Mouse (Mus musculus) Patski (cell line): Measurements from ENCODE around the gene Asic2. TPM values are rescaled to one million over a fixed set of nuclear protein-coding genes. Genes with fewer than 3 reads are reported as not detected.

Experiments
- ATAC-seq: fragments of 100-300 bp; one replicate; pipeline ENCODE4 v1.8.0; 2021
- CTCF ChIA-PET: fragments of 350-600 bp; sonication (Branson Sonifier 250); formaldehyde crosslinking; loops from one replicate; lab custom pipeline; 2022; ENCODE audit warnings: inconsistent platforms; lab: Charles Lee
- POLR2A ChIA-PET: fragments of 350-600 bp; sonication (Branson Sonifier 250); formaldehyde crosslinking; loops from one replicate; lab custom pipeline; 2022; ENCODE audit warnings: antibody characterized with exemption, inconsistent platforms; lab: Charles Lee
- DNase-seq: peaks from one replicate; pipeline ENCODE4 v3.0.0-alpha.2; 2011; ENCODE audit warnings: low read depth, low spot score
- H3K27me3 ChIP-seq: fragments of 371-371 bp; one replicate; pipeline ENCODE4 v1.5.1; 2021
- CTCF ChIP-seq: fragments of 100-300 bp; IDR thresholded peaks from one replicate; pipeline ENCODE4 v1.5.1; 2021
- in situ Hi-C: fragments of 300-500 bp; cut with MboI; formaldehyde crosslinking; loops from 3 replicates; pipeline ENCODE4 v1.11.1; 2018; ENCODE audit warnings: low pct_unique_long_range_greater_than_20kb, mixed read lengths
- polyA plus RNA-seq: library from polyadenylated mRNA; unstranded; gene quantifications from one replicate; pipeline ENCODE4 v1.2.3, GENCODE M21; 2021

The Asic2 gene
- polyA plus RNA-seq, 1 experiment from 2014 or later = 0.04 TPM

GRCm38 (mm10) chr11:81106949-81107348 is 861.3 kb downstream of the Asic2 start:
- H3K27me3 ChIP-seq = peaks cover 20% of the 10 kb centered on the region
- ChIA-PET CTCF (no interaction called here), POLR2A (no interaction called here)
- ATAC-seq (no peak), DNase-seq (no peak)
- in situ Hi-C loops = no loop called here
- no peak for TF ChIP-seq CTCF

- no peak for DNase-seq
- ATAC-seq = no peak
- peaks cover 21% of the 10 kb centered on the region for H3K27me3 ChIP-seq
- TF ChIP-seq CTCF = no peak
- in situ Hi-C loops = no loop called here
- CTCF ChIA-PET = interaction anchor here (0.8 kb wide), 1 partner anchor 9 kb away, joined by 3 read pairs; no protein-coding TSS in a partner anchor
- POLR2A ChIA-PET = no interaction called here
These were observed 867.4 kb downstream of the Asic2 start for GRCm38 (mm10) chr11:81100829-81101228.

- in situ Hi-C loops = no loop called here
- CTCF ChIA-PET = no interaction called here
- peaks cover 14% of the 10 kb centered on the region for H3K27me3 ChIP-seq
- TF ChIP-seq CTCF = no peak
- ATAC-seq (no peak), DNase-seq (no peak)
- POLR2A ChIA-PET = no interaction called here
These were observed 872.2 kb downstream of the Asic2 start for GRCm38 (mm10) chr11:81096011-81096410.

GRCm38 (mm10) chr11:81094581-81094980 is 873.7 kb downstream of the Asic2 start:
- CTCF ChIA-PET = no interaction called here
- POLR2A ChIA-PET = no interaction called here
- in situ Hi-C loops = no loop called here
- no peak for ATAC-seq
- peaks cover 17% of the 10 kb centered on the region for H3K27me3 ChIP-seq
- no peak for DNase-seq
- TF ChIP-seq CTCF = no peak

GRCm38 (mm10) chr11:81092161-81092560 is 876.1 kb downstream of the Asic2 start:
- in situ Hi-C loops = no loop called here

GRCm38 (mm10) chr11:81083822-81084221 is 884.4 kb downstream of the Asic2 start:
- DNase-seq = no peak
- ChIA-PET CTCF (no interaction called here), POLR2A (interaction anchor here (0.6 kb wide), 1 partner anchor 1391 kb away, joined by 4 read pairs; no protein-coding TSS in a partner anchor)
- in situ Hi-C loops = no loop called here
- H3K27me3 ChIP-seq = peaks cover 30% of the 10 kb centered on the region
- no peak for TF ChIP-seq CTCF
- ATAC-seq = no peak

More at GRCm38 (mm10) chr11:81092161-81092560, 876.1 kb downstream of the Asic2 start:
- ChIA-PET POLR2A (no interaction called here), CTCF (no interaction called here)
- ATAC-seq = no peak
- DNase-seq = no peak
- no peak for TF ChIP-seq CTCF
- H3K27me3 ChIP-seq = peaks cover 21% of the 10 kb centered on the region

GRCm38 (mm10) chr11:81080076-81080805 is 888.0 kb downstream of the Asic2 start:
- DNase-seq = no peak
- POLR2A ChIA-PET = no interaction called here
- peaks cover 32% of the 10 kb centered on the region for H3K27me3 ChIP-seq
- CTCF ChIA-PET = no interaction called here
- in situ Hi-C loops = no loop called here
- no peak for ATAC-seq
- no peak for TF ChIP-seq CTCF

GRCm38 (mm10) chr11:81079237-81079636 is 889.0 kb downstream of the Asic2 start:
- no peak for TF ChIP-seq CTCF
- DNase-seq (no peak), ATAC-seq (no peak)
- ChIA-PET POLR2A (no interaction called here), CTCF (no interaction called here)
- H3K27me3 ChIP-seq = peaks cover 37% of the 10 kb centered on the region
- in situ Hi-C loops = no loop called here

GRCm38 (mm10) chr11:81071836-81072235 is 896.4 kb downstream of the Asic2 start:
- CTCF ChIA-PET = no interaction called here
- DNase-seq = no peak
- ATAC-seq = no peak
- POLR2A ChIA-PET = no interaction called here
- H3K27me3 ChIP-seq = peaks cover 52% of the 10 kb centered on the region
- no peak for TF ChIP-seq CTCF
- in situ Hi-C loops = no loop called here

- ChIA-PET POLR2A (no interaction called here), CTCF (no interaction called here)
- in situ Hi-C loops = no loop called here
- no peak for TF ChIP-seq CTCF
- H3K27me3 ChIP-seq = peaks cover 59% of the 10 kb centered on the region
- no peak for ATAC-seq
- no peak for DNase-seq
These were observed 902.9 kb downstream of the Asic2 start for GRCm38 (mm10) chr11:81065386-81065785.

- peaks cover 56% of the 10 kb centered on the region for H3K27me3 ChIP-seq
- DNase-seq (no peak), ATAC-seq (no peak)
- POLR2A ChIA-PET = no interaction called here
- no peak for TF ChIP-seq CTCF
- CTCF ChIA-PET = no interaction called here
- in situ Hi-C loops = no loop called here
These were observed 904.3 kb downstream of the Asic2 start for GRCm38 (mm10) chr11:81064006-81064405.
